Mouse (Mus musculus) stomach, embryonic 15.5 days (tissue): ENCODE data around the gene Clasp2. TPM values are rescaled to one million over a fixed set of nuclear protein-coding genes. Genes with fewer than 3 reads are reported as not detected.
A peak's percentile ranks its signal among the peaks of the same experiment; 100 is the strongest.

Experiments used
- ATAC-seq: fragments of 200-750 bp; cut with Nextera tagmentation; 2 replicates; pipeline ENCODE4 v1.8.0; 2017; ENCODE audit warnings: low read depth, moderate number of reproducible peaks, moderate TSS enrichment; ENCODE audit not compliant: insufficient read depth, low FRiP score
- H3K27ac ChIP-seq: fragments of 300-500 bp; sonication (generic); 2 replicates; pipeline ENCODE4 v1.5.1; 2015; ENCODE audit warnings: mild to moderate bottlenecking, inconsistent platforms
- H3K27me3 ChIP-seq: fragments of 300-500 bp; sonication (generic); replicated peaks from 2 replicates; pipeline ENCODE4 v1.6.1; 2015; ENCODE audit warnings: inconsistent platforms
- H3K36me3 ChIP-seq: fragments of 300-500 bp; sonication (generic); 2 replicates; pipeline ENCODE4 v1.6.1; 2015; ENCODE audit warnings: inconsistent platforms
- H3K4me1 ChIP-seq: fragments of 300-500 bp; sonication (generic); 2 replicates; pipeline ENCODE4 v1.6.1; 2015; ENCODE audit warnings: inconsistent platforms
- H3K4me2 ChIP-seq: fragments of 300-500 bp; sonication (generic); 2 replicates; pipeline ENCODE4 v1.6.1; 2015; ENCODE audit warnings: mild to moderate bottlenecking, inconsistent platforms
- H3K4me3 ChIP-seq: fragments of 300-500 bp; sonication (generic); replicated peaks from 2 replicates; pipeline ENCODE4 v1.5.1; 2015; ENCODE audit warnings: inconsistent platforms
- H3K9ac ChIP-seq: fragments of 300-500 bp; sonication (generic); 2 replicates; pipeline ENCODE4 v1.6.1; 2015; ENCODE audit warnings: inconsistent platforms
- H3K9me3 ChIP-seq: fragments of 300-500 bp; sonication (generic); 2 replicates; pipeline ENCODE4 v1.6.1; 2016; ENCODE audit warnings: inconsistent platforms
- WGBS: fragments of 180-500 bp; shearing (Covaris S2); methylation state at CpG from one replicate; pipeline ENCODE4 v1.1.7; 2015; 5-methylcytosine and 5-hydroxymethylcytosine counted together
- polyA plus RNA-seq: library from polyadenylated mRNA; unstranded; fragments of >200 nt; fragmentation: Nextera tagmentation; extraction: Ambion mirVana; gene quantifications from 2 replicates; pipeline ENCODE4 v1.2.1, GENCODE M21; 2015

Clasp2 gene
- polyA plus RNA-seq, 1 experiment from 2014 or later, result 25.9 TPM

DNA sequence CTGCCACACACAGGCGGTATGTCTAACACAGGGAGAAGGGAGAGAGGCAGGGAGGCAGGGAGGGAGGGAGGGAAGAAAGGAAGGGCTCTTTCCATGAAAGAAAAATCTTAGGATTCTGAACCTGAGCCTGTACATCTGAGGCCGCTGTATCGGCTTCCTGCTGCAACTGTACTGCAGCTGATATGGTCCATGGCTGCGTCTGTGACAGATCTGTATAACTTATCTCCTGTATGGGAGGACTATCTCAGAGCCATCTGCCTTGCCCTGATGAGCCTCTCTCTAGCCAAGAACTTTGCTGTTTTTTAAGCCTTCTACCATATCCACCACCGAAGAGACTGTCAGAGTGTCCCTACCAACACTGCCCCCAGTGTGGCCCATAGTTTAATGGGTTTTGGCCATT is 174.5 kb downstream of the Clasp2 start:
- WGBS, result 94% methylated on average over 5 of the region's 5 CpGs
- Histone ChIP-seq H3K4me3 (no peak overlapping the region), H3K27me3 (no peaks in the 10 kb centered on the region), H3K9me3 (no peaks in the 10 kb centered on the region), H3K9ac (no peak overlapping the region), H3K27ac (no peak overlapping the region), H3K36me3 (peaks cover 22% of the 10 kb centered on the region), H3K4me1 (no peaks in the 10 kb centered on the region), H3K4me2 (no peak overlapping the region)
- ATAC-seq, result peak; percentile 85; the same call in 1 of the 2 replicates

DNA sequence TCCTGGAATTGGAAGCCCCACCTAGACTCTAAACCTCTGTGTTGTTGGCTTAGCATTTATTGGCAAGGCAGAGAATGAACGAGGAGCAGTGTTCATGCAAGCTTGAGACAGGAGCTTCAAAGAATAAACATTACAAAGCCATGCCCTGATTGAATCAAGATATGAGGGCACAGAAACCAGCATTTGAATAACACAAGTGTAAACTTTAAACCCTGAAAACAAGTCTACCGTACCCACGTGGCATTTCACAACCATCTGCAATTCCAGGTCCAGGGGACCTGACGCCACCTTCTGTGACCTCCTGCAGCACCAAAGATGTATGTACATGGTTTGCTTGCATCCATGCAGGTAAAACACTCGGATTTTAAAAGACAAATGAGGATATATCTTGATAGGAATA is 181.4 kb downstream of the Clasp2 start:
- WGBS, result 89% methylated on average over 5 of the region's 5 CpGs
- H3K9ac ChIP-seq, result no peak overlapping the region
- H3K27ac ChIP-seq, result no peak overlapping the region
- ATAC-seq, result no peak
- H3K4me2 ChIP-seq, result no peak overlapping the region
- no peak overlapping the region for H3K4me3 ChIP-seq
- H3K36me3 ChIP-seq, result 0 out of 2 replicates have a peak, but pooled peaks cover 10% of the 10 kb centered on the region
- H3K27me3 ChIP-seq, result no peaks in the 10 kb centered on the region
- H3K9me3 ChIP-seq, result no peaks in the 10 kb centered on the region
- H3K4me1 ChIP-seq, result no peaks in the 10 kb centered on the region

DNA sequence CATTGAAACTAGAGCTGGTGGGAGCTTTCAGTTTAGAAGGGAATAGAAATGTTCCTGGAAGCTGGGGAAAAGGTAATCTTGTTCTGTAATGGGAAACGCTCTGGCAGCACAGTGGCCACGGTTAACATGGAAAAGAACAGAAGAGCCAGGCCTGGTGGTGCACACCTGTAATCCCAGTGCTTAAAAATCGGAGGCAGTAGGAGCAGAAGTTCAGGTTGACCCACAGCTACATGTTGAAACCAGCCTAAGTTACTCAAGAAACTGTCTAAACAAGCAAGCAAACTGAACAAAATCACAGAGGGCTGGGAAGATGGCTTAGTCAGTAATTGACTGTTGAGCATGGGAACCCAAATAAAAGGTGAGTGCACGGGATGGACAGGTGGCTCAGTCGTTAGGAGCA is 183.6 kb downstream of the Clasp2 start:
- H3K27ac ChIP-seq, result no peak overlapping the region
- ATAC-seq, result no peak
- no peaks in the 10 kb centered on the region for H3K9me3 ChIP-seq
- H3K36me3 ChIP-seq, result 0 out of 2 replicates have a peak, but pooled peaks cover 6% of the 10 kb centered on the region
- H3K27me3 ChIP-seq, result no peaks in the 10 kb centered on the region
- H3K9ac ChIP-seq, result no peak overlapping the region
- no peaks in the 10 kb centered on the region for H3K4me1 ChIP-seq
- no peak overlapping the region for H3K4me2 ChIP-seq
- H3K4me3 ChIP-seq, result no peak overlapping the region
- 82% methylated on average over 5 of the region's 5 CpGs for WGBS

DNA sequence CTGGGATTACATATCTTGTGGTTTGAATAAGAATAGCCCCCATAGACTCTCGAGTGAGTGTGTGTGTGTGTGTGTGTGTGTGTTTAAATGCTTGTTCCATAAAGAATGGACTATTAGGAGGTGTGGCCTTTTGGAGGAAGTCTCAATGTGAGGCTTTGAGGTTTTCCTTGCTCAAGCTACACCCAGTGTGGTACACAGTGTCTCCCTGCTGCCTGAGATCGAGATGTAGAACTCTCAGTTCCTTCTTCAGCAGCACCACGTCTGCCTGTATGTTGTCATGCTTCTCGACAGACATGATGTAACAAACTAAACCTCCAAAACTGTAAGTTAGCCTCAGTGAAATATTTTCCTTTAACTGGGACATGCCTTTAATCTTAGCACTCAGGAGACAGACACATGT is 187.3 kb downstream of the Clasp2 start:
- Histone ChIP-seq H3K4me2 (no peak overlapping the region), H3K4me3 (no peak overlapping the region), H3K36me3 (no peaks in the 10 kb centered on the region), H3K9me3 (no peaks in the 10 kb centered on the region), H3K9ac (no peak overlapping the region), H3K27me3 (no peaks in the 10 kb centered on the region), H3K27ac (no peak overlapping the region), H3K4me1 (peaks cover 13% of the 10 kb centered on the region)
- ATAC-seq, result no peak
- 77% methylated on average over 4 of the region's 4 CpGs for WGBS

DNA sequence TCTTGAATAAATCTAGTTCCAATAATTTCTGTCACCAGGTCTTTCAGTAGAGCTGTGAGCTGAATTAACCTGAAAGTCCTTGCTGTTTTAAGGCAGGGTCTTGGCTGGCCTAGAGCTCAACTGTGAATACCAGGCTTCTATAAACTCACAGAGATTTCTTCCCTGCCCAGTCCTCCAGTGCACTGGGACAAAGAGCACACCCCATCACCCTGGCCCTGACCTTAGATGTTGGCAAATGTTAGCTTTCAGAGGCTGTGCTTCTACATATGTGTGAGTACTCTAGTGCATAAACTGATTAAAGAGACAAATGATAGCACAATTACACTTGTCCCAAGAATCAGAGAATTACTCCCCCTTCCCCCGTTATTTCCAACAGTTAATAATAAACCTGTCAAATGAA is 188.4 kb downstream of the Clasp2 start:
- no peaks in the 10 kb centered on the region for H3K9me3 ChIP-seq
- H3K4me1 ChIP-seq, result peaks cover 14% of the 10 kb centered on the region
- H3K27me3 ChIP-seq, result no peaks in the 10 kb centered on the region
- H3K4me2 ChIP-seq, result peak overlapping the region; percentile 63; the same call in 1 of the 2 replicates
- H3K9ac ChIP-seq, result no peak overlapping the region
- no peaks in the 10 kb centered on the region for H3K36me3 ChIP-seq
- WGBS, result 58% methylated on average over 1 of the region's 1 CpGs
- no peak for ATAC-seq
- no peak overlapping the region; the same call in 1 of the 2 replicates for H3K27ac ChIP-seq
- no peak overlapping the region for H3K4me3 ChIP-seq

DNA sequence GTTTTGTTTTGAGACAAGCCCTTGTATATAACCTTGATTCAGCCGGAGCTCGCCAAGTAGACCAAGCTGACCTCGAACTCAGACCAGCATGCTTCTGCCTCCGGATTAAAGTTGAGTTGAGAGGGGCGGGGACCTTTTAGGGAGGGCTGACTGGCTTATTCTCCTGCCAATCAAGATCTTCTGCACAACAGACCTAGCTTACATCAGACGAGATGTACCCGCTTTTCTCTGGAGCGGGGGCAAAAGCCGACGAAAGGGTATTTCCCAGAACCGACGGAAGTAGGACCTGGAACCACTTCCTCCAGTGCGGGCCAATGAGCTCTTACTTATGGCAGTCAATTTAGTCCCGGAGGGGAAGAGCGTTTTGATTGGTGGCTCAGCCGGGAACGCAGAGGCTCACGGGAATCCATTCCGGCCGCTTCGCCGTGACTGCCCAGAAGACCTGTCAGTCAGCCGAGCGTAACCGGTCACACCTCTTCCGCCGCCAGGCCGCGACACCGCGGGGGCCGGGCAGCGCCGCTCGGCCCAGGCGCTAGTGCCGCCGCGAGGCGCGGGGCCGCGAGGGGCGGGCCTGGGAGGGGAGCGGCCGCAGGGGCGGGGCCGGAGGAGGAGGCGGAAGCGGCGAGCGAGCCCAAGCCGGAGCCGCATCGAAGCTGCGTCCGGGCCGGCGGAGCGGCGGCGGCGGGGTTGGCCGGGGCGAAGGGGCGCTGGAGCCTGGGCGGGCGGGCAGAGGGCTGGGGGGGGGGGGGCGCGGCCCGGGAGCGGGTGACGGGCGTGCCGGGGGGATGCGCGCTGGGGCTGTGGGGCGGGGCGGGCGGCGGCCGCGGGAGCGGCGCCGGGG is 189.5 kb downstream of the Clasp2 start, which contains the start of gene Ubp1:
TSS of gene Ubp1 (plus strand) at position 401 of the 841 bp plus-strand sequence.
- Histone ChIP-seq H3K4me1 (peaks cover 19% of the 10 kb centered on the region), H3K4me3 (peak within 1 kb of the TSS; percentile 98), H3K27ac (peak within 1 kb of the TSS; percentile 93), H3K36me3 (no peaks in the 10 kb centered on the region), H3K9me3 (no peaks in the 10 kb centered on the region), H3K4me2 (peak within 1 kb of the TSS; percentile 75), H3K27me3 (no peaks in the 10 kb centered on the region), H3K9ac (peak within 1 kb of the TSS; percentile 97)
- peak; percentile 98 for ATAC-seq
- under 1% methylated on average over 64 of the region's 86 CpGs for WGBS

DNA sequence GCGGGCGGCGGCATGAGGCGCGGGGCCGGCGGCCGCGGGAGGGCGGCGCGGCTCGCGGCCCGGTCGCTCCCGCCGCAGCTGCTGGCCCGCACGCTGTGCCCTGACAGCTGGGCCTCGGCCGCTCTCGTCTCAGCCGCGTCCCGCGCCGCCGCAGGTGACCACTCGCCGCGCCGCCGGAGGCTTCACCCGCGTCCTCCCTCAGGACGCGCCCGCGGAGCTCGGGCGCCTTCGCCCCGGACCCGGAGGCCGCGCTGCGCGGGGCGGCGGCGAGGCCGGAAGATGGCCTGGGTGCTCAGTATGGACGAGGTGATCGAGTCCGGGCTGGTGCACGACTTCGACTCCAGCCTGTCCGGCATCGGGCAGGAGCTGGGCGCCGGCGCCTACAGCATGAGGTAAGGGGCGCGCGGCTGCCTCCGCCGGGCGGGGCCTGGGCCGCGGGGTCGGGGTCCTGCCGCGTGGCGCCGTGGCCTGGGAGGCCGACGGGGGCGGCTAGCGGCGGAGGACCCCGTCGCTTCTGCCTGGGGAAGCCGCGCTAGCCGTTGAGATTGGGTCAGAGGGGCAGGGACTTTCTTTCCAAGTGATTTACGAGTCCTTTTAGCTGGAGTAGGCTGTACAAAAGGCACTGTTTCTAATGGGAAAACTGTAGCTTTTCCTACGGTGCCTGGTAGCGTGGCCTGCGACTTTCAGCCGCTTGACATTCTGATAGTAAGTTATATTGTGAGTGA is 190.3 kb downstream of the Clasp2 start:
- peak overlapping the region; percentile 89 for H3K27ac ChIP-seq
- H3K4me3 ChIP-seq, result peak overlapping the region; percentile 98
- no peaks in the 10 kb centered on the region for H3K36me3 ChIP-seq
- peak overlapping the region; percentile 97 for H3K9ac ChIP-seq
- ATAC-seq, result peak; percentile 2; the same call in 1 of the 2 replicates
- peak overlapping the region; percentile 75 for H3K4me2 ChIP-seq
- H3K27me3 ChIP-seq, result no peaks in the 10 kb centered on the region
- under 1% methylated on average over 66 of the region's 91 CpGs for WGBS
- H3K9me3 ChIP-seq, result no peaks in the 10 kb centered on the region
- H3K4me1 ChIP-seq, result peaks cover 20% of the 10 kb centered on the region

DNA sequence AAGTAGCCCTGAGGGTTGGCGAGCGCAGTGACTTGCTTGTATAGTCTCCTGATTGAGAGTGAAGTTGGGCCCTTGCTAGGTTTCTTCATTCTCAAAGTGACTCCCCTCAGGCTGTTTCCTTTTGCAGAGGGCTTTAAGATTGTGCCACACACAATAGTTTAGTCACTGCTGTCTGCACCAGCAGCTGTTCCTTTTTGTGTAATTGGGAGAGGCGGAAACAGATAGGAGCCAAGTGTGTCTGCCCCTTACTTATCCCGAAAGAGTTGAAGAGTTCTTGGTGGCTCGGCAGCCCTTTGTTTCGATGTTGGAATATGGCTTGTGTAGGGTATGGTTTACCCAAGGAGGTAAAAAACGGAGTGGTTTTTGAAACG is 190.8 kb downstream of the Clasp2 start:
- H3K9ac ChIP-seq, result peak overlapping the region; percentile 97
- H3K4me3 ChIP-seq, result peak overlapping the region; percentile 98
- H3K4me2 ChIP-seq, result peak overlapping the region; percentile 75
- H3K36me3 ChIP-seq, result no peaks in the 10 kb centered on the region
- under 1% methylated on average over 8 of the region's 8 CpGs for WGBS
- H3K27ac ChIP-seq, result peak overlapping the region; percentile 89
- H3K4me1 ChIP-seq, result peaks cover 20% of the 10 kb centered on the region
- no peaks in the 10 kb centered on the region for H3K27me3 ChIP-seq
- H3K9me3 ChIP-seq, result no peaks in the 10 kb centered on the region
- no peak for ATAC-seq

DNA sequence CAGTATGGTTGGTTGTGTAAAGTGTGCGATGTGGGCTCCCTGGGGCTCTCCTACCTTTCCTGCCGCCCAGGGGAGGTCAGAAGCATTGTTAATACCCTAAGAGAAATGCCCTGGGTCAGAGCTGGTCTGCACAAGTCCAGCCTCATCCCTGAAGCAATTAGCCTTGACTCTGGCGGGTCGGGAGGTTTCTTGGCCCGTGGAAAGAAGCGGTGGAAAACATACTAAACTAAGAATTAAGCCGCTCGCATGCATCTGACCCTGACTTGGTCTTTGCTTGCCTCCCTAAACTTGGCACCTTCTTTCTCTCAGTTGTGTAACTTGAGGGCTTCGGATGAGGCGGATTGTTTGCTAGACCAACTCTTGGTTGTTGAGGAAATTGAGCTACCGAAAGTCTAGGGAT is 191.2 kb downstream of the Clasp2 start:
- WGBS, result 16% methylated on average over 11 of the region's 11 CpGs
- Histone ChIP-seq H3K4me3 (peak overlapping the region; percentile 98), H3K9ac (peak overlapping the region; percentile 97), H3K9me3 (no peaks in the 10 kb centered on the region), H3K4me2 (peak overlapping the region; percentile 75), H3K36me3 (no peaks in the 10 kb centered on the region), H3K27me3 (no peaks in the 10 kb centered on the region), H3K27ac (peak overlapping the region; percentile 89), H3K4me1 (peaks cover 20% of the 10 kb centered on the region)
- ATAC-seq, result no peak

DNA sequence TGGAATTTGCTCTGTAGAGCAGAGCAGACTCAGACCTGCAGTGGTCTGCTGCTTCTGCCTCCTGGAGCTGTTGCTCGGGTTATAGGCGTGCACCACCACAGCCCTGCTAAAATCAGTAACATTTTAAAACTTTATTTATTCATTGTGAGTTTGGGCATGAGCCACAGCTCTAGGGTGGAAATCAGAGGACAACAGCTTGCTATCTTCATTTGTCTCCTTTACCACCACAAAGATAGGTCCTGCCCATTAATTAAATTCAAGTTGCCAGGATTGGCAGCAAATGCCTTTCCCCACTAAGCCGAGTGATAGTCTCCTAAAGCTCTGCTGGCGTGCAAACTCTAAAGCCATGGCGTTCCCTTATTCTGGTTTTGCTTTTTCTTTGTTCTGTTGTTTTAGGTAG is 194.4 kb downstream of the Clasp2 start:
- Histone ChIP-seq H3K4me3 (no peak overlapping the region), H3K36me3 (no peaks in the 10 kb centered on the region), H3K4me1 (peaks cover 20% of the 10 kb centered on the region), H3K9me3 (no peaks in the 10 kb centered on the region), H3K27ac (no peak overlapping the region), H3K4me2 (no peak overlapping the region), H3K9ac (no peak overlapping the region), H3K27me3 (no peaks in the 10 kb centered on the region)
- no peak for ATAC-seq
- WGBS, result 64% methylated on average over 5 of the region's 5 CpGs

DNA sequence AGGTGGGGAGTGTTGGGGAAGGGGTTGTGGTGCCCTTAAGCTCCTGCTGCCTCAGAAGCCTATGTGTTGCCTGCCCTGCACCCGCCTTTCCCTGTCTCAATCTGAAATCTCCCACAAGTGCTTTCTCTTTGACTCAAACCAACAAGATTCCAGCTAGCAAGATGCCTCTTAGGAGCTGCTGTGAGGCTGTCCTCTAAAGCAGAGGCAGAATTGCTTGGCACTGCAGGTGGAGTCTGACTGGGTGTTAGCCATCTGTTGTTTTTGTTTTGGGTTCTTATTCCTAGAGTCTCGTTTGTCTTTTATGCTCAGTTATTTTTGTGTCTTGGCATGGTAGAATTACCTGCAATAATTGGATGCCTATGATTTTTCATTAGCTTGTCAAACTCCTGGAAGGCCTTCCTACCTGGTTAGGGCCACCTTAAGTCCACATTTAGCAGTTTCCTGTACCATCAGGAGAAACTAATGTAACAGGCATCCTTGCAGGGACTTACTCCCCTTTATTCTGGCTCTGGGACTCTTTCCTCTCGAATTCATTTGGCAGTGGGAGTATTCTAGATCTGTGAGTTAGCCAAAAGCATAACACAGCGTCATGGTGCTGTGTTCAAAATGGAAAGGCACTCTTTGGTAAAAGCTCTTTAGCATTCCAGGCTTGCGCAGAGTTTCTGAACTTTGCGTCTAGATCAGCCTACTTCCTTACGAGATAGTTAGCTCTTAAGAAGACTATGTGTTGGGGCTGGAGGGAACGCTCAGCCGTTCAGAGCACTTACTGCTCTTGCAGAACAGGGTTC is 198.0 kb downstream of the Clasp2 start:
- Histone ChIP-seq H3K36me3 (no peaks in the 10 kb centered on the region), H3K9ac (no peak overlapping the region), H3K27me3 (no peaks in the 10 kb centered on the region), H3K4me1 (0 out of 2 replicates have a peak, but pooled peaks cover 6% of the 10 kb centered on the region), H3K9me3 (no peaks in the 10 kb centered on the region), H3K4me2 (no peak overlapping the region), H3K4me3 (no peak overlapping the region), H3K27ac (no peak overlapping the region)
- ATAC-seq, result no peak
- 87% methylated on average over 9 of the region's 9 CpGs for WGBS
